In the genomic region with DNA sequence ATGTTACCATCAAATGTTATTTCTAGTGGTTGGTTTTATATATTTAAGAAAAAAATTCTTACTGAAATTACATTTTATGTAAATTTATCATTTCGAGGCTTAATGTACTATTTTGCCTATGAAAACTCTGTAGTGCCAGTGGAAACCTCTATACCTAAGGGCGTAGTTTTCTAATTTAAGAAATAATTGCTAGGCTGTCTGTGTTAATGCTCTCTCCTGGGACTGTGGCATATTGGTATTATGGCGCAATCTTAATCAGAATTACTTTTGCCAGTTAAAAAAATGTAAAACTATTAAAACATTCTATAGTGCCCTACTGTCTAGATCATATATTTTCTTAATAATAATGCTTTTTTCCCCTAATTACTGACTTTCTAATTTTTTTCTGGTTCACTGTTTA, we compare ENCODE assay signal across 20 mouse cellular contexts.
"Had no signal": no experiment of that assay in that cellular context is flagged by ENCODE, and none has a peak within 500 bp of the region (broad histone marks: within the 10 kb centered on the region; RNA-seq: fewer than 3 reads in every experiment).

No protein-coding gene starts in this region.

- ATAC-seq: liver, postnatal 0 days; lung, postnatal 0 days; midbrain, embryonic 13.5 days had no signal

- H3K36me3 ChIP-seq: kidney, embryonic 15.5 days; limb, embryonic 12.5 days; limb, embryonic 15.5 days; midbrain, embryonic 13.5 days; stomach, embryonic 15.5 days had no signal

- H3K27me3 ChIP-seq: kidney, embryonic 15.5 days; limb, embryonic 12.5 days; limb, embryonic 15.5 days; midbrain, embryonic 13.5 days; stomach, embryonic 15.5 days had no signal

- H3K9me3 ChIP-seq: kidney, embryonic 15.5 days; limb, embryonic 12.5 days; limb, embryonic 15.5 days; midbrain, embryonic 13.5 days; stomach, embryonic 15.5 days had no signal

- H3K4me3 ChIP-seq: kidney, embryonic 15.5 days; limb, embryonic 12.5 days; limb, embryonic 15.5 days; midbrain, embryonic 13.5 days; stomach, embryonic 15.5 days had no signal

- DNase-seq: kidney, adult 11 months; kidney, adult 8-10 months; kidney, postnatal 10 days; kidney, postnatal 36 days; left cerebral cortex, postnatal 4 days; liver, postnatal 0 days; retina, postnatal 1 day; right cerebral cortex, postnatal 25 days; spleen, adult 18-20 months; thymus, postnatal 25 days had no signal

- H3K4me2 ChIP-seq: kidney, embryonic 15.5 days; limb, embryonic 12.5 days; limb, embryonic 15.5 days; liver, embryonic 11.5 days; lung, embryonic 14.5 days; midbrain, embryonic 13.5 days; stomach, embryonic 15.5 days had no signal

- H3K27ac ChIP-seq: kidney, embryonic 15.5 days; limb, embryonic 12.5 days; limb, embryonic 15.5 days; liver, embryonic 14.5 days; macrophage; midbrain, embryonic 13.5 days; stomach, embryonic 15.5 days had no signal

- H3K4me1 ChIP-seq: kidney, embryonic 15.5 days; limb, embryonic 12.5 days; limb, embryonic 15.5 days; midbrain, embryonic 13.5 days; stomach, embryonic 15.5 days had no signal

- H3K9ac ChIP-seq: kidney, embryonic 15.5 days; limb, embryonic 12.5 days; limb, embryonic 15.5 days; liver, embryonic 14.5 days; liver, postnatal 0 days; lung, embryonic 14.5 days; midbrain, embryonic 13.5 days; stomach, embryonic 15.5 days had no signal
